Mouse (Mus musculus): Measurements from ENCODE around the gene Hyou1.
"Not testable (repeated sequence)": the region's sequence is repeated elsewhere in the genome, so short reads cannot be mapped to it uniquely, and the experiment has no call there.

The Hyou1 gene

DNA sequence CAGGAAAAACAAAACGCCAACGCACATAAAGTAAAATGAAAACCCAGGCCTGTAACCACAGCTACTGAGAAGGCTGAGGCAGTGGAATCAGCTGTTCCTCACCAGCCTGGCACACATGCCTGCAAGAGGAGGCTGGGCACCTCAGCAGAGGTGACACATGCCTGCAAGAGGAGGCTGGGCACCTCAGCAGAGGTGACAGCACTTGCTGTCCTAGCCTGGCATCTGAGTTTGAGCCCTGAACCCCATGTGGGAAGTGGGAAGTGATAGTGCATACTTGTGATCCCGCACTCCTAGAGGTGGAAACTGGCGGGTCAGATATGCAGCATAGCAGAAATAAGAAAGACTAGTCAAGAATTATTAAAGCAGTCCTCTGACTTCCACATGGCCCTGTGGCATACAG, 27.9 kb upstream of the Hyou1 start:
- no peak for DNase-seq (ENCODE audit: inconsistent ontology term)

DNA sequence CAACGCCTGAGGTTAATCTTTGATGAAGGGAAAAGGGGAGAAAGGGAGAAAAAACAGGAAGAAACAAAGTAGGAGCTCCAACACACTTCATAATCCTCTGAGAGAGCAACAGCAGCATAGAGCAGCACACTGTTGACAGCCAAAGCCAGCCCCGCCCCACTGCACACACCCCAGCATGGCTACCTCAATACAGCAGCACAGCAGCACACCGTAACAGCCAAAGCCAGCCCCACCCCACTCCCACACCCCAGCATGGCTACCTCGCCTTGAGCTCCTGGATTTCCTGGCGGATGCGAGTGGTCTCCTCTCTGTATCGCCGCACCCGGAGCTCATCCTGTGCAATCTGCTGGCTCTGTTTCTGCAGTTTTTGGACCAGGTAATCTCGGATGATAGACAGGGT, 27.0 kb upstream of the Hyou1 start:
- DNase-seq (ENCODE audit: inconsistent ontology term): no peak

DNA sequence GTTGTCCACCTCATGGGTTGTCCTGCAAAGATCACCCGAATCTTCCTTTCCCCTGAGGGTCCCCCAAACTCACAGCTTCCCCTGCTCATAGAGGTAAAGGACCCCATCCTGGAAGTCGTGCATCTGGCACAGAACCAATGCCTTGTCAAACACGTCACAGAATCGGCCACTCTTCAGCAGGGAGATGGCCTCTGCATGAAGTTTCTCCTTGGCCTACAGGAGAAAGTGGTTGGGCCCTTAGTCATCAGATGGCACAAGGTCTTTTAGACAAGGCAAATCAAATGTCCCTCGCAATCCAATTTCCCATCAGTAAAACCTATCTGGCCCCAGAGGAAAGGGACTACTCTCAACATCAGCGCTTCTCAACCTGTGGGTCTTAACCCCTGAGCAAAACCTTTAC, 26.1 kb upstream of the Hyou1 start:
- DNase-seq (ENCODE audit: inconsistent ontology term): no peak

GRCm38 (mm10) chr9:44357207-44357606, 22.1 kb upstream of the Hyou1 start:
- DNase-seq (ENCODE audit: inconsistent ontology term): no peak

GRCm38 (mm10) chr9:44361190-44361917, 17.9 kb upstream of the Hyou1 start, which contains the start of gene Vps11:
Vps11 (minus strand) TSS chr9:44361670.
- DNase-seq (ENCODE audit: inconsistent ontology term): peak; percentile 89

DNA sequence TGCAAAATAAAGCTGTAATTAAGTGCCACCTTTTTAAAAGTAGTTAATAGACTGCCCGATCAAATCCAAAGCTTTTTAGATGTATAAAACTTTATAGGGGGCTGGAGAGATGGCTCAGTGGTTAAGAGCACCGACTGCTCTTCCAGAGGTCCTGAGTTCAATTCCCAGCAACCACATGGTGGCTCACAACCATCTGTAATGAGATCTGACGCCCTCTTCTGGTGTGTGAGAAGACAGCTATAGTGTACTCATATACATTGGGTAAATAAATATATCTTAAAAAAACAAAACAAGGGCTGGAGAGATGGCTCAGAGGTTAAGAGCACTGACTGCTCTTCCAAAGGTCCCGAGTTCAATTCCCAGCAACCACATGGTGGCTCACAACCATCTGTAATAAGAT, 17.4 kb upstream of the Hyou1 start:
- DNase-seq (ENCODE audit: inconsistent ontology term): not testable (repeated sequence)

- no peak for DNase-seq (ENCODE audit: inconsistent ontology term)
Measured at GRCm38 (mm10) chr9:44364480-44364879, 14.8 kb upstream of the Hyou1 start.

DNA sequence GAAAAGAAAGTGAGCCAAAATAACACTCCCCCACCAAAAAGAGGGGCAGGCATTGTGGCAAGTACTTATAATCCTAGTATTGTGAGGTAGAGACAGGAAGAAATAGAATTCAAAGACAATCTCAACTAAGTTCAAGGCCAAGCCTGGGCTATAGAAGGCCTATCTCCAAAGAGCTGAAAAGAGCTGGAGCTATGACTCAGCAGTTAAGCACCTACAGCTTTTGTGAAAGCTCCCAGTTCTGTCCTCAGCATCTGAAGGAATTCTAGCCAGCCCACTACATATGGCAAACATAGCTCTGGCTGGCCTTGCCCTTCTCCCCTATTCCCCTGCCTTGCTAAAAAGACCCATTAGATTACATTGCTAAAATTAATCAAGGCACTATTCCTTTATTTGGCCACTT, 5.9 kb upstream of the Hyou1 start:
- peak; percentile 25 for DNase-seq (ENCODE audit: inconsistent ontology term)

GRCm38 (mm10) chr9:44376141-44376540, 3.1 kb upstream of the Hyou1 start:
- no peak for DNase-seq (ENCODE audit: inconsistent ontology term)

DNA sequence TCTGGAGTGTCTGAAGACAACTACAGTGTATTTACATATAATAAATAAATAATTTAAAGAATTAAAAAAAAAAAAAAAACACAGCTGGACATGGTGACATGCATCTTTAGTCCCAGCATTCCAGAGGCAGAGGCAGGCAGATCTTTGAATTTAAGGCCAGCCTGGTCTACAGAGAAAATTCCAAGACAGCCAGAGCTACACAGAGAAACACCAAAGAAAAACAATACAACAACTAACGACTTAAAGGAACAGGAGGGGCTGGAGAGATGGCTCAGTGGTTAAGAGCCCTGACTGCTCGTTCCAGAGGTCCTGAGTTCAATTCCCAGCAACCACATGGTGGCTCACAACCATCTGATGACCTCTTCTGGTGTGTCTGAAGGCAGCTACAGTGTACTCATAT, 2.0 kb upstream of the Hyou1 start:
- DNase-seq (ENCODE audit: inconsistent ontology term): not testable (repeated sequence)

GRCm38 (mm10) chr9:44378153-44378730, 1.0 kb upstream of the Hyou1 start:
- DNase-seq (ENCODE audit: inconsistent ontology term): no peak

- DNase-seq (ENCODE audit: inconsistent ontology term): no peak
Measured at GRCm38 (mm10) chr9:44379862-44380261, 572 bp downstream of the Hyou1 start.

DNA sequence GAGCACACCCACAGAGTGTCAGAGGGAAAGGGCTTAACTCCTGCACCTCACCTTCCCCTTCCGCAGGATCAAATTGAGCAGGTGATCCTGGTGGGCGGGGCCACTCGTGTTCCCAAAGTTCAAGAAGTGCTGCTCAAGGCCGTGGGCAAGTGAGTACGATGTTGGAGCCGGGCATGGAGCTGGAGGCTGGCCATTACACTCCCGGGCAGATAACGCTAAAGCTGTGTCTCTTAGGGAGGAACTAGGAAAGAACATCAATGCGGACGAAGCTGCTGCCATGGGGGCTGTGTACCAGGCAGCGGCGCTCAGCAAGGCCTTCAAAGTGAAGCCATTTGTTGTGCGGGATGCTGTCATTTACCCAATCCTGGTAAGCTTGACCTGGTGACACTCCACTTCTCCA, 5.3 kb downstream of the Hyou1 start:
- no peak for DNase-seq (ENCODE audit: inconsistent ontology term)

- no peak for DNase-seq (ENCODE audit: inconsistent ontology term)
Measured at GRCm38 (mm10) chr9:44387221-44387620, 7.9 kb downstream of the Hyou1 start.

- DNase-seq (ENCODE audit: inconsistent ontology term): no peak
Measured at GRCm38 (mm10) chr9:44389273-44389672, 10.0 kb downstream of the Hyou1 start.

DNA sequence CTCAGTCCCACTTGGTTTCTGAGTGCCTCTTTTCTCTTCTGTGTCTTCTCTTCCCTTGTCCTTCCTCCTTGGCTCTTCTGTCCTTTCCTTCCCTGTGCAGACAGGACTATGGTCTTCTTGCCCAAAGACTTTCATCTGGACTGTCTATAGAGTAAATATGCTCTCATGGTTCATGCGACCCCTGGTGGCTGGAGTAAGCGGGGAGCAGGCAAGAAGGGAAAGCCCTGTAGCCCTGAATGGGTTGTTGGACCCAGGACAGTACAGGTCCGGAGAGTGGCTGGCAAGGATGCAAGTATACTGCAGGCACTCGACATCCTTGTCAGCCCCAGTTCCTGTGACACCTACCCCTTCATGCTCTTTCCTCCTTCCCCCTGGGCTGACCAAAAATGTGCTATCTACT, 12.2 kb downstream of the Hyou1 start:
- peak; percentile 49 for DNase-seq (ENCODE audit: inconsistent ontology term)

- peak; percentile 97 for DNase-seq (ENCODE audit: inconsistent ontology term)
Measured at GRCm38 (mm10) chr9:44396684-44397411, 17.6 kb downstream of the Hyou1 start, which contains the start of gene Slc37a4. Slc37a4 (plus strand) TSS chr9:44396852.

DNA sequence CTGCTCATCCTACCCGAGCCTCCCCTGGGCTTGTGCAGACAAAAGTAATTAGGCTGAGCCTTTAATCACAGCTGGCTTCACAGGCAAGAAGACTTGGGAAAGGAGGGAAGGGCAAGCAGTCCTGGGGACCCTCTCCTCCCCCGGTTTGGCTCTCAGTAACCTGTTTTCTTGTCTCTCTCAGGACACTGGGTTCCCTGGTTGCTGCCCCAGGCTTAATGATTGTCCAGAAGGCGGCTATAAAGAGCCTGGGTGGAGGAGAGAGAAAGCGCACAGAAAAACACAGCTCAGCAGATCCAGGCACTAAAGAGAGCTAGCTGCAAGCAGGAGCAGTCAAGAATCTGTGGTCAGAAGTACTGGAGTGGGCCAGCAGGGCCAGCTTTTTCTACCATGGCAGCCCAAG, 18.8 kb downstream of the Hyou1 start:
- DNase-seq (ENCODE audit: inconsistent ontology term): peak; percentile 40

GRCm38 (mm10) chr9:44398551-44398950, 19.3 kb downstream of the Hyou1 start:
- DNase-seq (ENCODE audit: inconsistent ontology term): no peak

GRCm38 (mm10) chr9:44399114-44399794, 20.0 kb downstream of the Hyou1 start:
- no peak for DNase-seq (ENCODE audit: inconsistent ontology term)

DNA sequence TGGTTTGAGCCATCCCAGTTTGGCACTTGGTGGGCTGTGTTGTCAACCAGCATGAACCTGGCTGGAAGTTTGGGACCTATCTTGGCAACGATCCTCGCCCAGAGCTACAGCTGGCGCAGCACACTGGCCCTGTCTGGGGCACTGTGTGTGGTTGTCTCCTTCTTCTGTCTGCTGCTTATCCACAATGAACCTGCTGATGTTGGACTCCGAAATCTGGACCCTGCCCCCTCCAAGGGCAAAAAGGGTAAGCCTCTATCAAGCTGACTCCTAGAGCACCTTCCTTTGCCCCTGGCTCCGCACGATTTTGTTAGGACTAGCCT, 20.5 kb downstream of the Hyou1 start:
- DNase-seq (ENCODE audit: inconsistent ontology term): no peak

- DNase-seq (ENCODE audit: inconsistent ontology term): no peak
Measured at GRCm38 (mm10) chr9:44401081-44401480, 21.8 kb downstream of the Hyou1 start.

Measured in Muller cell, postnatal 12 days (primary cell).